Mouse (Mus musculus): ENCODE measurements around the gene Art3. TPM values are rescaled to one million over a fixed set of nuclear protein-coding genes. Genes with fewer than 3 reads are reported as not detected.

Gene Art3
- polyA plus RNA-seq (2014; fragmentation: Nextera tagmentation; extraction: Ambion mirVana), result 6.8 and 7.5 TPM in 2 replicates

DNA sequence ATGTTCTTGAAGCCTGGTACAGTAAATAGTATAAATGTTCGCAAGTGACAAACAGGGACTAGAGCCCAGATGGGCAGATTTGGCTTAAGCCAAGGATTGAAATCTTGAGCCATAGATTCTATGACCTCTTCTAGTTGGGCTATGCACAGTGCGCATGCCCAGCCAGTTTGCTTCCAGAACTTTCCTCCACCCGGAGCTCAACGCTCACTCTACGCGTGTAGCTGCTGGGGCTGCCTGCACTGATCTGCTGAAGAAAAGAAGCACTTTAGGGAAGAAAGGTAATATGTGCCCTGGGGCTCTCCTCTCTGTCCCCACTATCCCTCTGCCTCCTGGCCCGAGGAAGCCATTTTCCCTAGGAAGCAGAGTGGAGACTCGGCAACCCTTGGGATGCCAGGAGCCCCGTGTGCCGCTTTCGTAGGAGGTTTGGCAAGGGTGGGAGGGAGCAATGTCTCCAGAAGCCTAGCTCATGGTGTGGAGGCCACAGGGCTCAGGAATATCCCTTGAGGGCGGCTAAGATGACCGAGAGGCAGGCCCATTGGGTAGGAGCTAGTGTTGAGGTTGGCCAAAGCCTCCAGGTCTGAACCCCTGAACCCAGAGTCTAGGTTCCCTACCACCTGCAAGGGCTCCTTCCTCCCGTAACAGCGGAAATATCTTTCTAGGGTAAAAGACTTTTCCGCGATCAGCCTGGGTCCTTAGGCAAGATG lies at the start of gene Art3:
Art3 (plus strand) TSS at position 193 of the 704 bp plus-strand sequence.
- DNase-seq (ENCODE audit: low spot score), result no peak
- no peaks in the 10 kb centered on the region for H3K4me1 ChIP-seq (ENCODE audit: control insufficient read depth, insufficient read depth, low read length)
- no peaks in the 10 kb centered on the region for H3K36me3 ChIP-seq (ENCODE audit: control insufficient read depth, insufficient read depth, low read length)
- no peak within 1 kb of the TSS for H3K27ac ChIP-seq (ENCODE audit: low read depth, low read length)
- H3K4me2 ChIP-seq (ENCODE audit: low read depth), result no peak within 1 kb of the TSS
- ATAC-seq (ENCODE audit: insufficient read depth, low FRiP score, low TSS enrichment), result no peak
- 96% methylated on average over 17 of the region's 17 CpGs for WGBS
- no peaks in the 10 kb centered on the region for H3K9me3 ChIP-seq (ENCODE audit: control insufficient read depth, low read length)
- H3K27me3 ChIP-seq (ENCODE audit: control insufficient read depth, insufficient read depth, low read length), result no peaks in the 10 kb centered on the region
- H3K9ac ChIP-seq (ENCODE audit: low read length), result no peak within 1 kb of the TSS
- no peak within 1 kb of the TSS for H3K4me3 ChIP-seq (ENCODE audit: low read depth, low read length)

GRCm38 (mm10) chr5:92282571-92282970 lies 49.1 kb upstream of the Art3 start:
- Histone ChIP-seq H3K4me2 (ENCODE audit: low read depth) (no peak overlapping the region), H3K27ac (ENCODE audit: low read depth, low read length) (no peak overlapping the region), H3K9ac (ENCODE audit: low read length) (no peak overlapping the region), H3K27me3 (ENCODE audit: control insufficient read depth, insufficient read depth, low read length) (no peaks in the 10 kb centered on the region), H3K4me3 (ENCODE audit: low read depth, low read length) (no peak overlapping the region), H3K4me1 (ENCODE audit: control insufficient read depth, insufficient read depth, low read length) (no peaks in the 10 kb centered on the region), H3K9me3 (ENCODE audit: control insufficient read depth, low read length) (no peaks in the 10 kb centered on the region), H3K36me3 (ENCODE audit: control insufficient read depth, insufficient read depth, low read length) (peaks cover 5% of the 10 kb centered on the region)
- ATAC-seq (ENCODE audit: insufficient read depth, low FRiP score, low TSS enrichment) (no peak), DNase-seq (ENCODE audit: low spot score) (no peak)
- 80% methylated on average over 4 of the region's 4 CpGs for WGBS

DNA sequence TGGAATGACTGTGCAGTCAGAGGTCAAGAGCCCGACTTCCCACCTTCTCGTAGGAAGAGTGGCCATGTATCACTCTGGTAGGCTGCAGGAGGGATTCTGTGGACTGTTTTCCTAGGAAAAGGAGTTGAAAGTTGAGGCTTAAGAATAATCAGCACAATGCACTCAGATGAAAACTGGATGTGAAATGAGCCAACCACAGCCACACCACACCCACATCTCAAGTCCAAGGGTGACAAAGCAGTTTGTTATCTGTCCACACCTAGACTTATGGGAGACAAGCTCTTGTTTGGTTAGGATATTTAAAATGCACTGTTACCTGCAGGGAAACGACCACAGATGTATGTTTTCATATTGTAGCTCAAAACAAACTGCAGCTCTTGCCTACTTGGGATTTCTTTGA lies 48.5 kb upstream of the Art3 start:
- Histone ChIP-seq H3K27ac (ENCODE audit: low read depth, low read length) (no peak overlapping the region), H3K9ac (ENCODE audit: low read length) (no peak overlapping the region), H3K36me3 (ENCODE audit: control insufficient read depth, insufficient read depth, low read length) (peaks cover 8% of the 10 kb centered on the region), H3K9me3 (ENCODE audit: control insufficient read depth, low read length) (no peaks in the 10 kb centered on the region), H3K4me1 (ENCODE audit: control insufficient read depth, insufficient read depth, low read length) (no peaks in the 10 kb centered on the region), H3K4me3 (ENCODE audit: low read depth, low read length) (no peak overlapping the region), H3K27me3 (ENCODE audit: control insufficient read depth, insufficient read depth, low read length) (no peaks in the 10 kb centered on the region), H3K4me2 (ENCODE audit: low read depth) (no peak overlapping the region)
- DNase-seq (ENCODE audit: low spot score), result no peak
- no peak for ATAC-seq (ENCODE audit: insufficient read depth, low FRiP score, low TSS enrichment)
- WGBS, result 73% methylated on average over 3 of the region's 3 CpGs

- ATAC-seq (ENCODE audit: insufficient read depth, low FRiP score, low TSS enrichment) (no peak), DNase-seq (ENCODE audit: low spot score) (no peak)
- no peaks in the 10 kb centered on the region for H3K27me3 ChIP-seq (ENCODE audit: control insufficient read depth, insufficient read depth, low read length)
- H3K4me3 ChIP-seq (ENCODE audit: low read depth, low read length), result no peak overlapping the region
- peaks cover 14% of the 10 kb centered on the region for H3K36me3 ChIP-seq (ENCODE audit: control insufficient read depth, insufficient read depth, low read length)
- H3K9ac ChIP-seq (ENCODE audit: low read length), result no peak overlapping the region
- no peaks in the 10 kb centered on the region for H3K9me3 ChIP-seq (ENCODE audit: control insufficient read depth, low read length)
- H3K4me1 ChIP-seq (ENCODE audit: control insufficient read depth, insufficient read depth, low read length), result no peaks in the 10 kb centered on the region
- H3K4me2 ChIP-seq (ENCODE audit: low read depth), result no peak overlapping the region
- WGBS, result 94% methylated on average over 6 of the region's 6 CpGs
- H3K27ac ChIP-seq (ENCODE audit: low read depth, low read length), result no peak overlapping the region
These were observed 43.8 kb upstream of the Art3 start for GRCm38 (mm10) chr5:92287840-92288239.

GRCm38 (mm10) chr5:92291652-92292414 lies 39.8 kb upstream of the Art3 start:
- H3K9me3 ChIP-seq (ENCODE audit: control insufficient read depth, low read length), result no peaks in the 10 kb centered on the region
- H3K4me1 ChIP-seq (ENCODE audit: control insufficient read depth, insufficient read depth, low read length), result no peaks in the 10 kb centered on the region
- no peak overlapping the region for H3K4me2 ChIP-seq (ENCODE audit: low read depth)
- no peak overlapping the region for H3K9ac ChIP-seq (ENCODE audit: low read length)
- no peaks in the 10 kb centered on the region for H3K27me3 ChIP-seq (ENCODE audit: control insufficient read depth, insufficient read depth, low read length)
- H3K36me3 ChIP-seq (ENCODE audit: control insufficient read depth, insufficient read depth, low read length), result peaks cover 10% of the 10 kb centered on the region
- DNase-seq (ENCODE audit: low spot score) (no peak), ATAC-seq (ENCODE audit: insufficient read depth, low FRiP score, low TSS enrichment) (no peak)
- H3K27ac ChIP-seq (ENCODE audit: low read depth, low read length), result no peak overlapping the region
- WGBS, result 92% methylated on average over 6 of the region's 6 CpGs
- no peak overlapping the region for H3K4me3 ChIP-seq (ENCODE audit: low read depth, low read length)

GRCm38 (mm10) chr5:92294525-92294924 lies 37.1 kb upstream of the Art3 start:
- no peak for DNase-seq (ENCODE audit: low spot score)
- Histone ChIP-seq H3K9me3 (ENCODE audit: control insufficient read depth, low read length) (no peaks in the 10 kb centered on the region), H3K36me3 (ENCODE audit: control insufficient read depth, insufficient read depth, low read length) (peaks cover 8% of the 10 kb centered on the region), H3K4me2 (ENCODE audit: low read depth) (no peak overlapping the region), H3K4me1 (ENCODE audit: control insufficient read depth, insufficient read depth, low read length) (no peaks in the 10 kb centered on the region), H3K27me3 (ENCODE audit: control insufficient read depth, insufficient read depth, low read length) (no peaks in the 10 kb centered on the region), H3K9ac (ENCODE audit: low read length) (no peak overlapping the region), H3K4me3 (ENCODE audit: low read depth, low read length) (no peak overlapping the region), H3K27ac (ENCODE audit: low read depth, low read length) (no peak overlapping the region)
- WGBS, result 85% methylated on average over 2 of the region's 2 CpGs
- ATAC-seq (ENCODE audit: insufficient read depth, low FRiP score, low TSS enrichment), result no peak

DNA sequence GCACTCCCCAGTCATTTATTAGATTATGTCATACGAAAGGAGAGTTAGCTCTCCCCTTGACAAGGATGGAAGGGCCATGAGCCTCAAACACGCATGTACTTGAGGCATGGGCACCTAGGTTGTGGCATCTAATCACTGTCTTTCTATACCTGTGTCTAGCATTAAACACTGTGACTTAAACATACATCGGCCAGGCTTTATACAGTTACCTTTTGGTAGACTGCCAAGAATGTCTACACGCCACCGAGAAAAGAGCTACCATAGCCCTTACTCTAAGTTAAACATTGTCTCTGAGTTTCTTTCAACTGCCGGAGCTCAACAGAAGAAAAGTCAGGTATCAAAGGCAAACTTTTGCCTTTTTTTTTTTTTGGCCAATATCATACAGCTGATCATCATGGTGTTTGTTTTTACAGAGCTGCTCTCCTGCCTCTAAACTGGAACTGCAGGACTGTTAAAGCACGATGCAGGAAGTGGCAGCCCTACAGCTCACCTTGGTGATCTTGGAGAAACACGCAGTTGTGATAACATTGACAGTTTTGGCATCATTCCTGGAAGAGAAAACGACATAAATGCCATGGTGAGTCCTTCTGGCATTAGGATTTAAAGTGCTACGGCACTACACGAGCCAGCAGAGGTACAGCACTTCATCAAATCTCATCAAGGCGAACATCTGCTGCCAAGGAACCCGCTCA lies 29.3 kb upstream of the Art3 start:
- Histone ChIP-seq H3K27ac (ENCODE audit: low read depth, low read length) (no peak overlapping the region), H3K27me3 (ENCODE audit: control insufficient read depth, insufficient read depth, low read length) (no peaks in the 10 kb centered on the region), H3K36me3 (ENCODE audit: control insufficient read depth, insufficient read depth, low read length) (peaks cover 22% of the 10 kb centered on the region), H3K4me3 (ENCODE audit: low read depth, low read length) (no peak overlapping the region), H3K4me2 (ENCODE audit: low read depth) (no peak overlapping the region), H3K4me1 (ENCODE audit: control insufficient read depth, insufficient read depth, low read length) (no peaks in the 10 kb centered on the region), H3K9ac (ENCODE audit: low read length) (no peak overlapping the region), H3K9me3 (ENCODE audit: control insufficient read depth, low read length) (no peaks in the 10 kb centered on the region)
- 93% methylated on average over 13 of the region's 13 CpGs for WGBS
- DNase-seq (ENCODE audit: low spot score) (no peak), ATAC-seq (ENCODE audit: insufficient read depth, low FRiP score, low TSS enrichment) (no peak)

- Histone ChIP-seq H3K9me3 (ENCODE audit: control insufficient read depth, low read length) (no peaks in the 10 kb centered on the region), H3K4me1 (ENCODE audit: control insufficient read depth, insufficient read depth, low read length) (peaks cover 5% of the 10 kb centered on the region; the same call in 1 of the 2 replicates), H3K4me3 (ENCODE audit: low read depth, low read length) (no peak overlapping the region), H3K27ac (ENCODE audit: low read depth, low read length) (no peak overlapping the region), H3K27me3 (ENCODE audit: control insufficient read depth, insufficient read depth, low read length) (no peaks in the 10 kb centered on the region), H3K4me2 (ENCODE audit: low read depth) (no peak overlapping the region), H3K9ac (ENCODE audit: low read length) (no peak overlapping the region), H3K36me3 (ENCODE audit: control insufficient read depth, insufficient read depth, low read length) (peaks cover 22% of the 10 kb centered on the region)
- WGBS, result 81% methylated on average over 3 of the region's 3 CpGs
- no peak for DNase-seq (ENCODE audit: low spot score)
- no peak for ATAC-seq (ENCODE audit: insufficient read depth, low FRiP score, low TSS enrichment)
These were observed 27.3 kb upstream of the Art3 start for GRCm38 (mm10) chr5:92304291-92304690.

All from neural tube, embryonic 11.5 days (tissue).